Mouse (Mus musculus) kidney, postnatal 36 days (tissue): ENCODE measurements around the gene Vmn1r12.
A peak's percentile ranks its signal among the peaks of the same experiment; 100 is the strongest.
"Not testable (repeated sequence)": the region's sequence is repeated elsewhere in the genome, so short reads cannot be mapped to it uniquely, and the experiment has no call there.

Experiments
- DNase-seq, 2 experiments: peaks; one replicate each; pipeline ENCODE4 v3.0.0; 2021 to 2022; ENCODE audit warnings: mixed read lengths in 2 of 2

The Vmn1r12 gene

DNA sequence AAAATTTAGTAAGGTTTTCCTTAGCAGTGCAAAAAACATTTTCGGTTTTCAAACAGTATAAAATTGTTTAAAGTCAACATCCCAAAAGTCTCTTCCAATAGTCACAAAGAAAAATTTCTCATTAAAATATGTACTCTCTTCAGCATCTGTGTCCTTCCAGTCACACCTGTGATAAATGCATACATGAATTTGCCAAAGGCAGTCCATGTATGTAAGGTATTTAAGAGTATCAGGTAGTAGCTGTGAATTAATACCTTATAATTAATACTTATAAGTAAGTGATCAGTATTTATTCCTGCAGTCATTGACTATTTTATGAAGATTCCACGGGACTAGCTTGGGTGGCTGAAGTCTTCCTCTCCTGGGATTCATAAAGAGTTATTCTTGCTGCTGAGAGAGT is at the start of gene Vmn1r12:
Vmn1r12 (plus strand) TSS at position 301 of the 400 bp plus-strand sequence.
- no peak for DNase-seq

DNA sequence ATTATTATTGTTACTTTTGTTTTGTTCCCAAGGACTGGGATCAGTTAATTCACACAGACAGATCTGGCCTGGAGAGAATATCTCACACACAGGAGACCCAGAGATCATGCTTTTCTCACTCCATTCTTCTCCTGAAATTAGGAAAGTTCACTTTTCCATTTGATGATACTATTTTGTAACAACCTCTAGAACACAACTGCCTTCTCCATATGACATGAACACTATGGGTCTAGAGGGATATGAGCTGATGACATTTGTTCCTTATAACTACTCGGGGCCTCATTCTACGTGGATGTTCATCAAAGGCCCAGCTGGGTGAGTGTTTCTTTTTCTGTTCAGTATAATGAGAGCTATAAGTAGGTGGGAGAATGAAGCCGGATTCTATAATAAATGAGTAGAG is 47.6 kb upstream of the Vmn1r12 start, which contains the start of gene Vmn1r10:
Vmn1r10 (plus strand) TSS at position 301 of the 400 bp plus-strand sequence.
- no peak for DNase-seq

DNA sequence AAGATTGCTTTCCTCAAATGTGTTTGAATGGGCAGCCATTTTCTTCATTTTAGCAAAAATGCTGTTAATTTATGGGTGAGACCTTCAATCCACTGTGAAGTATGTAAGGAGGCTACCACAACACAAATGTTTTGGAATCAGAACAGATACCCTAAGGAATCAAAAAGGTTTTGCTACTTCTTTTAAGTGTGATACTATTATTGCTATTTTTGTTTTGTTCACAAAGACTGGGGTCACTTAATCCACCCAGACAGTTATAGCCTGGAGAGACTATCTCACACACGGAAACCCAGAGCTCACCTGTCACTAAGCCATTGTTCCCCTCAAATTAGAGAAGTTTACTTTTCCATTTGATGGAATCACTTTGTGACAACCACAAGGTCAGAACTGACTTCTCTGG is 23.6 kb upstream of the Vmn1r12 start, which contains the start of gene Vmn1r11:
Vmn1r11 (plus strand) TSS at position 301 of the 400 bp plus-strand sequence.
- DNase-seq, result no peak

DNA sequence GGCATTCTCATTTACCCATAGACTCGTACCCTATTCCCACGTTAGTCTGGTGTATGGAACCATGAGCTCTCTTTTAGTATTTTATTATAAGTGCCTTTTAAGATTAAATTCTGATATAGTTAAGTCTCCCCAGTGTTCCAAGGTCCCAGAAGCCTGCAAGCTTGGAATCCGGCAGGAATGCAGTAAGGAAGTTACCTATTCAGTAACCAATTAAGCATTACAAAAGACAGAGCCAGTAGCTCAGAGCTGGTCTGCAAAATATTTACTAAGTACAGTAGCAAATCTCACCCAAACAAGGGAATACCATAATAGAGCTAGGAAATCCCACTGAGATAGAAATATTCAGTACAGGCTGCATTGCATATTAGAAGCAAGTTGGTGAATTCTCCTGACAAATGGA is 33.3 kb downstream of the Vmn1r12 start:
- DNase-seq, result peak; percentile 20 to 38

DNA sequence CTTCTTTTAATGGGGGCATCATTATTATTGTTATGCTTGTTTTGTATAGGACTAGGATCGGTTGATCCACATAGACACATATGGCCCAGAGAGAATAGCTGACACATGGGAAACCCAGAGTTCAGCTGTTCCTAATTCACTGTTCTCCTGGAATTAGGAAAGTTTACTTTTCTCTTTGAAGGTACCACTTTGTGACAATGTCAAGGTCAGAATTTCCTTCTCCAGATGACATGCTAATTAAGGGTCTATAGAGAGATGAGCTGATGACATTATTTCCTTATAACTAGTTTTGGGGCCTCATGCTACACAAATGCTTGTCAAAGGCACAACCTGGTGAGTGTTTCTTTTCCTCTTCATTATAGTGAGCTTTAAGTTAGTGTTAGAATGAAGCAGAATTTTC is 46.3 kb downstream of the Vmn1r12 start, which contains the start of gene Vmn1r13:
Vmn1r13 (plus strand) TSS at position 301 of the 400 bp plus-strand sequence.
- not testable (repeated sequence) for DNase-seq
